Mouse (Mus musculus) embryonic fibroblast, embryonic 13.5 days (primary cell): ENCODE results near the gene Tmem202.

Experiments used
- CTCF ChIP-seq: IDR thresholded peaks from 2 replicates; pipeline ENCODE4 v1.5.1; 2011; ENCODE audit warnings: mild to moderate bottlenecking, control low read depth, low read length, moderate library complexity, borderline replicate concordance; ENCODE audit not compliant: insufficient read depth
- POLR2A ChIP-seq: IDR thresholded peaks from 2 replicates; pipeline ENCODE4 v1.6.1; 2011; ENCODE audit warnings: low read depth, mild to moderate bottlenecking, control low read depth, low read length, moderate library complexity

DNA sequence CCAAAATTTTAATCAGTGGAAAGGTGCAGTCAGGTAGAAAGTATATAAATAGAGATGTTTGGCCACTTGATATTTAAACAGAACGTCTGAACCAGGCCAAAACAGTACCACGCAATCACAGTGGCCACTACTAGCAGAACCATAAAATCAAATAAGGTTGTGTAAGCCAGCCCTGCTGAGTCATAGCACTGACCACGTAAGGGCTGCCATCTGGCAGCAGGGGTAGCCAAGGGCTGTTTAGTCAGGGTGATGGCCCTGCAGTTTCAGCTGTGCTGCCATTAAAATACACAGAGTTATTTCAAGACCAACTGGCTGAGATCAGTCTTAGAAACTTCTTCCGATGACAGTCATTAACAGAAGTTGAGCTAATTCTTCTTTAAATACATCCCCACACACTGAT is 5.8 kb downstream of the Tmem202 start:
- no peak for TF ChIP-seq POLR2A
- no peak for TF ChIP-seq CTCF
